Mouse (Mus musculus) adrenal gland, postnatal 14 days (tissue): ENCODE measurements at regions not wholly inside any gene's neighbourhood (a gene's known extent, or its start where the extent isn't known, plus 50 kb on each side); places are given as distances from the start of the nearest gene placed in this dataset.
A peak's percentile ranks its signal among the peaks of the same experiment; 100 is the strongest.

Experiments
- DNase-seq: peaks from one replicate; pipeline ENCODE4 v3.0.0; 2021; ENCODE audit warnings: mixed read lengths

DNA sequence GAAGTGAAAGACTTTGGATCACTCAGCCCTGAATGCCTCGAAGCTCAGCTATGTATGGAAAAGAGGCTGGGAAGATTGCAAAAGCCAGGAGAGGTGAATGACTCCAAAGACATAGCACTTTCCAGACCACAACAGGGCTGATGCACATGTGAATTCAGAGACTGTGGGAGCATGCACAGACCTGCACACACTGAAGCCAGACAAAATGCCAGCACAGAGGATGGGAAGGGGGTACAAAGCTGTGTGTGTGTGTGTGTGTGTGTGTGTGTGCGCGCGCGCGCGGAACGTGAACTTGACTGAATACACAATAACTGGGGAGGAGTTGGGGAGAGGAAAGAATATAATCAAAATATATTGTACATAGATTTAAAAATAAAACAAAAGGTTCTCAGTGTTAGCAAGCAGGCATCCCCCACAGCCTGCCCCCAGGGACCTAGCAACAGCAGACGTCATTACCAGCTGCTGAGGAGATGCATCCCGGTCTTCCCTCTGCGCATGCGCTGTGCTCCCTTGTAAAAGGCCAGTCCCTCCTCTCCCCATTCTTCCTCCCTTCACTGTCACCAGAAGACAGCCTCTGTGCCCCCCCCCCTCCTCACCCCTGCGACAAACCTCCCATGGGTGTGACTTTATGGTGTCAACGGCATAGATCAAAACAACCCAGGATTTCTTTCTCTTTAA, 89.5 kb upstream of the Mrps22 start:
- peak; percentile 81 for DNase-seq

DNA sequence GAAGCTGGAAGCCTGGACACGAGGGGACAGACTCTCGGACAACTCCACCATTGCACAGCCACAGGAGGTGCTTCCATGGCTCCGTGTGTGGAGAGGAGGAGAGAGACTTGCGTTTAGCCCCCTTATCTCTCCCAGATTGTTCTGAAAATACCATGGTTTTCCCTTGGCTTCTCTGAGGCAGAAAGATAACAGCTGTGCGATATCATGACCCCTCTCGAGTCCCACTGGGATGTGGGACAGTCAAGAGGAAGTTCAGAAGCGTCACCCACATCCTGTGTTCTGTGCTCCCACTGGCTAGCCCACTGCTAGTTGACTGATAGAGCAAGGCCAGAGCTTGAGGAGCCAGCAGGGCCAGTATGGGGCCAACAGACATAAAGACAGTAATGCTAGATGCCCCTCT, 84.1 kb upstream of the Mrps22 start:
- DNase-seq = no peak

DNA sequence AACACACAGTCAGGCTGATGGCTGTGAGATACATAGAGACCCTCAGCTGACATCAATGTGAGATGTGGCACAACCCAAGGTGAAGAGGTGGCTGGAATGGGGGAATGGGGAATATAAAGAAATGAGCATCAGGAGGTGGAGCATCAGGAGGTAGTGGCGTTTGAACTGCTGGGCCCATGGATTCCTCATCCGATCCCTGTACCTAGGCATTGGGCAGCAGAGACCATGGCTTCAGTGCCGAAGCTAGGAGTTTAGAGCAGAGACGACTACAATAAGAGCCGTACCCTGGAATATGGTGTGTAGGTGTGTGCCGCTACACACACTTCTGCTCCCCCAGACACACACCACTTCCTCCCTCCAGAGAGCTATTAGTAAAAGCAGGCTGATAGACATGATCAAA, 82.9 kb upstream of the Mrps22 start:
- DNase-seq = no peak

DNA sequence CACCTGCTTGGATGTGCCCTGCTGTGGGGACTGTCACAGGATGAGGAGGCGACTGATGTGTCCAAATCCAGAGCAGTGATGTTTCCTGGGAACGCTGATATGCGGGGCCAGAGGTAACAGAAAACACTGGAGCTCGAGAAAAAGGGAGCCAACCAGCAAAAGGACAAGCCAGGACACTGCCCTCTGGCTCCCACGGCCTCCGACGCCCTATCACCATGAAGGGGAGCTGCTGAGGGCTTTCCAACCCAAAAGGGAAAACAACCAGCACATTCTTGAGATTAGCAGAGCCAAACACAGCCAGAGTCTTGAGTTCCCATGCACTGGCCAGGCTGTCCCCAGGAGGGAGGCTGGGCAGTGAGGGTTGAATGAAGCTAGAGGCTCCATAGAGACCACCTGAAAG, 74.2 kb upstream of the Mrps22 start:
- no peak for DNase-seq

DNA sequence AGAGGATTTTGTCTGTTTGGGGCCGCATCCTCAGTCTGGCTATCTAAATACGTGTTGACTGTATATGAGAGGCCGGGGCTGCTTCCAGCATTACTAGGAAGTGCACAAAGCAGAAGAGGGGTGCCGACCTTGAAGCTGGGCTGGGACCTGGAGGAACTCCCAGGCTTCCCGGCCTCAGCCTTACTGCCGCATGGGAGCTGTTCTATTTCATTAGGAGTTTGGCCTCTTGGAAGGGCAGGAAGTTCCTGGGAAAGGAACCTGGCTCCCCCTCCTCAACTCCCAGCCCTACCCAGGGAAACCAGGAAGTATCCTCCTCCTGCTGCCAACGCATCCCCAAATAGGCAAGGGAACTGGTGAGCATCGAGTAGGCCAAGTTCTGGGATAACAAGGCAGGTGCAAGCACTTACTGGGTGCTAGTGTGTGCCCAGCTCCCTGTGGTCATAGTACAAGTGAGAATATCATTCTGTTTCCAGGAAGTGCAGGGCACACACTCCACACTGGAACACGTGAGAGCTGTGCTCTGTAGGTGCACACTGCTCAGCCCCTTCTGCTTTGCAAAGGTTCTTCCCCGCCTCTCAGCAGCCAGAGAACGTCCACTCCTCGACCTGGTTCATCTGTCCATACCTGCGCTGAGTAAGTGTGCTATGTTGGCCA, 72.1 kb upstream of the Mrps22 start:
- no peak for DNase-seq

DNA sequence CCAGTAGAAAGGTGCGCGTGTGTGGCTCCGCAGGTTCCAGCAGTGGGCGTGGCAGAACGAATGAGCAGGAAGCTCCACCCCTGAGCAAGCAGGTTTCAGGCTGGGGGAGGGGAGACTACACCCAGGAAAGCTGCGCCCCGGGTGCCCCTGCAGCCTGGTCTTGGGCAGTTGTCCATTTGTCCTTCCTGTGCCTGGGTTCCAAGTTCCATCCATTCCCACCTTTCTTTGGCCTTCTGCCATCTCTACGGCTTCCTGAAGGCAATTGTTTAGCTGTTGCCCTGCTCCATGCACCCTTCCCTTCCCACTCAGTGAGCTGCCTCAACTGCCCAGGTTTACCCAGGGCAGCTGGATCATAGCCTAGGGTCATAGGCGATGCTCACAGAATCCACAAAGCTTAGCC, 70.9 kb upstream of the Mrps22 start:
- DNase-seq = no peak

DNA sequence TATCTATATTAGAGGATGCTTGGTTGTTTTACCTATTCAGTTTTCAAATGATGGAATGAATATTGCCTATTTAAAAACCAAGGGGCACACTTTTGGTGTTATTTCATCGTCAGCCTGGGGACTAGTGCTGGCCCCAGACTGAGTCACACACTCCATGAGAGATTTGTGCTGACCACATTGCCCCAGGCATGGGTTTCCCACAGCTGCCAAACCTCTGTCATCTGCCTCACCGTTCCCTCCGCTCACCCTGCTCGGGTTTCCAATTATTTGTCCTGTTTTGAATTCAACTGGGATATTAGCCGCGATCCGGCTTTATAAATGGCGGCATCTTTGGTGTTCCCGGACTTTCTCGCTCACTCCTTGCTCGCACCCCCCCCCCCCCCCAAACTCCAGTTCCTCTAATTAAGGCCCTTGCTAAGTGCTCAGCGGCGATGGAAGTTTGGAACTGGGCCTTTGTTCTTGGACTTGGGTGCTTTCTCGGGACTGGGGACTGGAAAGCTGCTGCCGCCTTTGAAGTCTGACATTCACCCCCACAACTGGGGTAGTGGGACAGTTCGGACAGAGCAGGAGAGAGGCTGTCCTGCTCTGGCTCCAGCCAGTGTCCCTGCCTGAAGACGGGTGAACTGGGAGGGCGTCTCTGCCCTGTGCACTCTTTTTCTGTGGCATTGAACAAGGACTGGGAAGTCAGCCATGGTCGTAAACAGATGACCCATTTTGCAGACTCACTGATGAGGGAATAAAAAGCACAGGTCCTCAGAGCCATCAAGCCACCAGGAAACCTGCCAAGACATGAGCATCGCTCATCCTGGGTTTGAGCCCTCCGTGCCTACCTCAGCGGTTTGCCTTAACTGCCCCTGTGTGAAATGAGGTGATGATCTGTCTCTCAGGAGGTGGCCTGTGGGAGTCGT, 67.2 kb upstream of the Mrps22 start:
- DNase-seq = no peak

DNA sequence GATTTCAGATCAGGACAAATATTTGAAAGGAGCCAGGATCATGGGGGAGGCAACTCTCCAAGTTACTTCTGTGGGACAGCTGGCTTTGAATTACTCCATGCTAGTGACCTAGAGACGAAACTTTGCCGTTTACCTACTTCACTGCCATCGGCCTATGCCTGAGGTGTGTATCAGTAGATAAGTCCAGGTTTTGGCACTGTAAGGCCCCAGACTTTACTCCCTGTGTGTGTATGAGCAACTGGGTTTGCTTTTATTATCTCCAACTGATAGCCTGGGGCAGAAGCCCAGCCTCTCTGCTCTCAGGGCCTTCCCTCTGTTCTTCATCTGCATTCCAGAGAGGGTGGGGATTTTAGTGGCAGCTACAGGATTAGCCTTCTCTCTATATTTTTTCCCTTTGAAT, 65.6 kb upstream of the Mrps22 start:
- no peak for DNase-seq

DNA sequence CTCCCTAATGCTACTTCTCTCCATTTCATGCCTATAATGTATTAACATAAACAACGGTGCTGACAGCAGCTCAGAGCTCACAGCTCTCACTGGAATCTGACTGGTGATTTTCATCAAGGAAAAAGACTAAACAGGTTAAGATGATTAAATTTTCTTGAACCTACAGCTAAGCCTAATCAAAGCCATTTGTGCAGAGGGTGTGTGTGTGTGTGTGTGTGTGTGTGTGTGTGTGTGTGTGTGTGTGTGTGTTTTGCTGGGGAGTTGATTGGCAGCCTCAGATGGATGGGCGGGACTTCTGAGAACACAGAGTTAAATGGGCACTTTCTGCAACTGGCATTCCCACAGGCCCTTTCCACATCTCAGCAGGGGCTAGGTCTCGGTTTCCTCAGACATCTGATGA, 61.6 kb upstream of the Mrps22 start:
- no peak for DNase-seq

DNA sequence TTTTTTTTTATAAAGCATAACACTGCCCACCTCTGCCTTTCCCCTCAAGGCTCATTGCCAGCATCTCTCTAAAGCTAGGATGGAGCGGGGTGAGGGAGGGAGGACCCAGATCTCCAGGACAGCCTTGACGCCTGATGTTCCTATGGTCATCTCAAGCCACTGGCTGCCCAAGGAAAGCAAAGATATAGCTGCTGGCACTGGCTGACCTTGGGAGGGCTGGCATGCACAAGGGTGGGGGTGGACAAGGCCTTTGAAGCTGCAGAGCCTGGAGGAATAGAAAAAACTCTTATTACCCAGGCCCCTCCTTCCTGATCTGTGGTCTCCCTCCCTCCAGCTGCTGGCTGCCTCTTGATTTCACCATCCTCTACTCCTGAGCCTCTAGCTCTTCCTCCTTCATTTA, 50.2 kb upstream of the Mrps22 start:
- DNase-seq = peak; percentile 74
